Mouse (Mus musculus) adrenal gland, postnatal 36 days (tissue): ENCODE results near the gene Trim25. TPM values are rescaled to one million over a fixed set of nuclear protein-coding genes. Genes with fewer than 3 reads are reported as not detected.
A peak's percentile ranks its signal among the peaks of the same experiment; 100 is the strongest.
"Not testable (repeated sequence)": the region's sequence is repeated elsewhere in the genome, so short reads cannot be mapped to it uniquely, and the experiment has no call there.

Source experiments
- DNase-seq, 2 experiments: peaks; one replicate each; pipeline ENCODE4 v3.0.0; 2021; ENCODE audit warnings: mixed read lengths in 1 of 2
- total RNA-seq, 2 experiments: library from RNA; stranded (reverse); gene quantifications; 2 replicates each; pipeline ENCODE4 v1.2.3; 2021

Gene Trim25
- total RNA-seq, 2 experiments from 2014 or later: 146 to 165 TPM

DNA sequence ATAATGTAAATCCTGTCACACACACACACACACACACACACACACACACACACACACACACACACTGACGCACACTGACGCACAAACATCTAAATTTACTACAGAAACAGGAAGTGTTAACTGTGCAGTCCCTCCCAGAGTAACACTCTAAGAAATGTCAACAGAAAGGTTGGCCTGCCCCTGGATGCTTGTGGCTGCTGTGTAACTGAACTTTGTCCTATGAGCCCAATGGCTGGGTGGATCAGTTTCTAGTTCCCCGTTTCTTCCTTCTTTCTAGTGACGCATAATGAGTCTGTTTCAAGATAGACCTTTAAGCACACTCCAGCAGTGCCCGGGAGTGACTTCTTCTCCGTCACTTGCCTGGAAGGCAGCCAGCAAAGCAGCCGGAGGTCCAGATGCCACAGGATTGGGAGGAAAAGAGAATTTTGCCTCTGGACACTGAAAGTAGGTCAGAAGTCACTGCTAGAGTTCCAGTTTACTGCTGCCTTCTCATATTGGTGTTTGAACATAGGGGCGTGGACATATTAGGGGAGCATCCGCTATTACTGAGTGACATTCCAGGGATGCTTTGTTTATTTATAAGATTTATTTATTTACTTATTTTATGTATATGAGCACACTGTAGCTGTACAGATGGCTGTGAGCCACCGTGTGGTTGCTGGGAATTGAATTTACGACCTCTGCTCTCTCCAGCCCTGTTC lies 25.2 kb downstream of the Trim25 start:
- peak; percentile 94 to 96 for DNase-seq

DNA sequence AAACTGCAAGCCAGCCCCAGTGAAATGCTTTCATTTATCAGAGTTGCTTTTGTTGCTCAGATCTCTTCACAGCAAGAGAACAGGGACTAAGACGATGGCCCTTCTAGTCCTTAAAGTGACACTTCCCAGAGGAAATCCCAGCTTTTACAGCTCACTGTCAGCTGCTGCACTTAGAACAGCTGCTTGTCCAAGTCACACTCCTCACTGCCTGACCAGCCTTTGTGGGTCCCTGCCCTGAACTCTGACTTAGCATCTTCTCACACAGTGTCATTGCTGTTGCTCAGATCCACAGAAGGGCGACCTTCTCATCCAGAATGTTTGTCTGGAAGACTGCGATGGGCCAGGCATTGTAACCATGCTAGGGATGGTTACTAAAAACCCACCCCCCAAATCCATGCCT lies 26.4 kb downstream of the Trim25 start:
- no peak for DNase-seq

DNA sequence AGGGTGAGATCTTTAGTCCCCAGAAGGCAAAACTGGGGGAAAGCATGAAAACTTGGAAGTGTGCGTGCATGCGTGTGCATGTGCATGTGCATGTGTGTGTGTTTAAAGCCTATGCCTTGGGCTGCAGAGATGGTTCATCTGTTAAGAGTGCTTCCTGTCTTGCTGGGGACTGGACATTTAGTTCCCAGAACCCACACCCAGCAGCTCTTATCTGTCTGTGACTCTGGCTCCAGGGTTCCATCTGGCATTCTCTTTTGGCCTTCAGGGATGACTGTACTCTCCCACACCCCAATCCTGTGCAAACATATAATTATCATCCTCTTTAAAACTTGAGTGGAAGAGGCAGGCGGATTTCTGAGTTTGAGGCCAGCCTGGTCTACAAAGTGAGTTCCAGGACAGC lies 26.9 kb downstream of the Trim25 start:
- DNase-seq: peak in 1 of 2 experiments; percentile 53

GRCm38 (mm10) chr11:89027955-89028361 lies 28.8 kb downstream of the Trim25 start:
- DNase-seq: no peak

- no peak for DNase-seq
Observed at GRCm38 (mm10) chr11:89028871-89029405, 29.8 kb downstream of the Trim25 start.

GRCm38 (mm10) chr11:89030552-89030951 lies 31.4 kb downstream of the Trim25 start:
- DNase-seq: no peak

DNA sequence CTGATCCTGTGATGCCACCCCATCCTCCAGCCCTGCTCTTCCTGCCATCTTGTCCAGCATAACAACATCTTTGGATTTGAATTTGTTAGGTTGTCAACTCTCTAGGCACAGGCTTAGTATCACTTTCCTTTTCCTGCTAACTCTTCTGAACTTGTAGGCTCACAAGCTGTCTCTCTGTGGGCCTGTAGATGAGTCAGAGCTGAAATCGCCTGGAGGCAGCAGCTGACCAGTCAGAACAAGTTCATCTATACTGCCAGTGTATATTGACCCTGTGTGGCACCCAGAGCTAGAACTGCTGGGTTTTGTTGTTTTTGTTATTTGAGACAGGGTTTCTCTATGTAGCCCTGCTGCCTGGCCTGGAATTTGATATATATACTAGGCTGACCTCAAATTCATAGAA lies 32.0 kb downstream of the Trim25 start:
- DNase-seq: no peak

DNA sequence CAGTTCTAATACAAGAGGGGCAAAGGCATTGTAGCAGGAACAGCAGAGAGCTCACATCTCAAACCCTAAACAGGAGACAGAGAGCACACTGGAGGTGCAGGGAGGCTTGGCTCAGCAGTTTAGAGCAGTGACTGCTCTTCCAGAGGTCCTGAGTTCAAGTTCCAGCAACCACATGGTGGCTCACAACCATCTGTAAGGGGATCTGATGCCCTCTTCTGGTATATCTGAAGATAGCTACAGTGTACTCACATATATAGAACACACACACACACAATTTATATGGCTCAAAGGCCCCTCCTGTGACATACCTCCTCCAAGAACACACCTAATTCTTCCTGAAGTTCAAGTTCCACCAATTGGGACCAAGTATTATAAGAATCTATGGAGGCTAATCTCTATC lies 35.4 kb downstream of the Trim25 start:
- no peak for DNase-seq

DNA sequence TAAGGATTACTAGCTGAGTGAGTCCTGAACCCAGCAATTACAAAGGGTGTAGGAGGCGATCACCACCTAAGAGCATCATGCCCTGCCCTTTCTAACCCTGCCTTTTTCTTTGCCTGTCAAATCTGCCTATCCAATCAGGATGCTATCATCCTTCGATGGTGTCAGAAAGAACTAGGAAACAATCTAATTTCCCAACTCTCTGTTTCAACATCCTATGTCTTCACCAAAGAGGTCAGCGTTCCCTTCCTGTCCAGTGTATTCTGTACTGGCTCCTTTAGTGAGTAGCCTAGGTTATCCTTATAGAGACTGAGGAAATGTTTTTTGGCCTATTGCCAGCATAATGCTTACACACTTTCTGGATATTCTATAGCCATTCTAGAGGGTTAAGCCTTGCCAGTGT lies 36.4 kb downstream of the Trim25 start:
- DNase-seq: no peak

DNA sequence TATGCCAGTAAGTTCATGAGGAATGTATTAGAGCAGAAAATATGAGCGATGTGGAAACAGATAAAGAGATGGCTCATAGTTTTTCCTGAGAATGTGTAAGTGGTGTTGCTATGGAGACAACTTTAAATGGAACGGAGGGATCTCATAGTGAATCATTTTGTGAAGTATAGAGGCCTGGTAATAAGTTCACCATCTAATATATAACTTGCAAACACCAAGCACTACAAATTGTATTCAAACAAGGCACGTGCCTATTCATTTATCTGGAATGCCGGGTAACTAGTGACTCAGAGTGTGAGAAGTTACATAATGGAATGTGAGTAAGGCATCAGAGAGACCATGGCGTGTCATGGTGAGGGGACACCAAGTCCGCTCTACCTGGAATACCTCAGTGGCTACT lies 39.3 kb downstream of the Trim25 start:
- DNase-seq: no peak

- peak; percentile 76 to 84 for DNase-seq
Observed at GRCm38 (mm10) chr11:89039325-89039724, 40.1 kb downstream of the Trim25 start.

DNA sequence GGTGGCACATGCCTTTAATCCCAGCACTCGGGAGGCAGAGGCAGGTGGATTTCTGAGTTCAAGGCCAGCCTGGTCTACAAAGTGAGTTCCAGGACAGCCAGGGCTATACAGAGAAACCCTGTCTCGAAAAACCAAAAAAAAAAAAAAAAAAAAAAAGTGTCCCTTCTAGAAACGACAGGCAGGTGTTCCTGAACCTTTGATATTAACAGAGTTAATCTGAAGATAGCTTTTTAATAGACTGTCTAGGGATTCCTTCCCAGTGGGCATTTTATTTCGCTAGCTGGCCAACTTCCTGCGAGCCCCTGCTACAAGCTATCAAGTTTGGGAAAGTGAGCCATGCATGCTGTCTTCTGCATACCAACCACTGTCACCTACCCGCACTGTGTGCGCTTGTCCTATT lies 41.9 kb downstream of the Trim25 start:
- DNase-seq: not testable (repeated sequence)

DNA sequence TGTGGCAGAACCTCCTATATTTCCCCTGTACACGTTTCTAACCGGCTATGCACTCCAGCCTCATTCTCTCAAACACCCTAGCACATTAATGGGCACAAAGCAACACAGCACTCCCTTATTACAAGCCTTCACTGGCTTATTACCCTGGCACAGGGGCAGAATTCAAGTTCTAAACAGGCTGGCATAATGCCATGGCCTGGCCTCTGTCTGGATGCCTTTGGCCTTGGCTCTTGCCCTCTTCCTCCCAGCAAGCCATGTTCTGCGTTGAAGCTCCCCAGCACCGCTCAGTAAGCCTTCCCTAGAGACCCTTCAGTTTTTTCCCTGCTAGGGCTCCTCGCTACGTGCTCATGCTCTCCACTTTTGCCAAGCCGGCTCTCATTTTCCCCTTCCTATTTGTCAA lies 43.9 kb downstream of the Trim25 start:
- peak; percentile 57 to 68 for DNase-seq

GRCm38 (mm10) chr11:89045501-89045900 lies 46.3 kb downstream of the Trim25 start:
- DNase-seq: not testable (repeated sequence)

DNA sequence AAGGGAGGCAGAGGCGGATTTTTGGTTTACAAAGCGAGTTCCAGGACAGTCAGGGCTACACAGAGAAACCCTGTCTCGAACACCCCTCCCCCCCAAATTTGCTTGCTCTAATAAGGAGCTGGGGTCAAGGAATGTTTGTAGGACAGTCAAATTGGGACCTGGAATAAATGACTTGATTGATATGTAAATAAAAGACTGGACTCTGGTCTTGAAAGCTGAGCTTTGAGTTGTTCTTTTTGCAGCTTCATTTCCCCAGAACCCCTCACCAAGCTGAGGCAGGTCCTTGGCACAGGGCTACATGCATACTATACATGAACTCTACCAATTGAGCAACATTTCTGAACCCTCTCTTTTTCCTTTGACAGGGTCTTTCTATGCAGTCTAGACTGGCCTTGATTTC lies 46.8 kb downstream of the Trim25 start:
- no peak for DNase-seq

GRCm38 (mm10) chr11:89051767-89052166 lies 52.6 kb downstream of the Trim25 start:
- no peak for DNase-seq

GRCm38 (mm10) chr11:89055931-89056690 lies 56.9 kb downstream of the Trim25 start:
- no peak for DNase-seq

- DNase-seq: peak in 1 of 2 experiments; percentile 34
Observed at GRCm38 (mm10) chr11:89058515-89059270, 59.5 kb downstream of the Trim25 start.

GRCm38 (mm10) chr11:89059919-89060422 lies 60.8 kb downstream of the Trim25 start:
- peak; percentile 34 to 51 for DNase-seq

- peak; percentile 93 to 96 for DNase-seq
Observed at GRCm38 (mm10) chr11:89060423-89061089, 61.4 kb downstream of the Trim25 start.

DNA sequence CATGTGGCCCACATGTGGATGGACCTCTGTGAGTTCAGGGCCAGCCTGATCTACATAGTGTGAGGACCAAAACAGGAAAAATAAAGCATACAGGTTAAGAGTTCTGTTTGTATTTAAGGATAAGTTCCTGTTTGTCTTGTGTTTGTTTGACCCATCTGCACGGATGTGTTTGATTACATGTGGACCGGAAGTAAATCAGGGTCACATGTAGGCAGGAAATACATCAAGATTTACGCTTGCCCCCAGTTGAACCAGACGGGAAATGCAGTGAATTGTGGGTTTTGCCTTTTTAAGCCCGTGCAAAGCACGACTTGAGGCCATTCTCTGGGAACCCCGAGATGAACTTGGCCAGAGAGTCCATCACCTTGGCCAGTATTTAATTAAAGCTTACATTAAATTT lies 62.2 kb downstream of the Trim25 start:
- DNase-seq: no peak

DNA sequence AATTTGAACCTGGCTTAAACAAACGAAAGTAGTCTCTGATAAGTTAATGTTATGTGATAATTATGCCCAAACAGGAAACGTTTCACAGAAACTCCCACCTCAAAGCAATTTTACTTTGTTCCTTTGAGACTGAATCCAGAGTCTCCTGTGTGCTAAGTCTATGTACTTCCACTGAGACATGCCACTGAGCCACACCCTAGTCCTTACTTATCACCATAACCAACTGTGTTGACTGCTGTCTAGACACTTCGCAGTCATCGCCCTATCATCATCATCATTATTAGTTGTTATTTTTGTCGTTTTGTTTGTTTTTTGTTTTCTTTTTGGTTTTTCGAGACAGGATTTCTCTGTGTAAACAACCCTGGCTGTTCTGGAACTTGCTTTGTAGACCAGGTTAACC lies 65.1 kb downstream of the Trim25 start:
- no peak for DNase-seq
